Mouse (Mus musculus): ENCODE measurements around the gene Aip. TPM values are rescaled to one million over a fixed set of nuclear protein-coding genes. Genes with fewer than 3 reads are reported as not detected.

Gene Aip
- total RNA-seq (2022), result 100 to 1,000 TPM; 117 to 127 (median 123) TPM

DNA sequence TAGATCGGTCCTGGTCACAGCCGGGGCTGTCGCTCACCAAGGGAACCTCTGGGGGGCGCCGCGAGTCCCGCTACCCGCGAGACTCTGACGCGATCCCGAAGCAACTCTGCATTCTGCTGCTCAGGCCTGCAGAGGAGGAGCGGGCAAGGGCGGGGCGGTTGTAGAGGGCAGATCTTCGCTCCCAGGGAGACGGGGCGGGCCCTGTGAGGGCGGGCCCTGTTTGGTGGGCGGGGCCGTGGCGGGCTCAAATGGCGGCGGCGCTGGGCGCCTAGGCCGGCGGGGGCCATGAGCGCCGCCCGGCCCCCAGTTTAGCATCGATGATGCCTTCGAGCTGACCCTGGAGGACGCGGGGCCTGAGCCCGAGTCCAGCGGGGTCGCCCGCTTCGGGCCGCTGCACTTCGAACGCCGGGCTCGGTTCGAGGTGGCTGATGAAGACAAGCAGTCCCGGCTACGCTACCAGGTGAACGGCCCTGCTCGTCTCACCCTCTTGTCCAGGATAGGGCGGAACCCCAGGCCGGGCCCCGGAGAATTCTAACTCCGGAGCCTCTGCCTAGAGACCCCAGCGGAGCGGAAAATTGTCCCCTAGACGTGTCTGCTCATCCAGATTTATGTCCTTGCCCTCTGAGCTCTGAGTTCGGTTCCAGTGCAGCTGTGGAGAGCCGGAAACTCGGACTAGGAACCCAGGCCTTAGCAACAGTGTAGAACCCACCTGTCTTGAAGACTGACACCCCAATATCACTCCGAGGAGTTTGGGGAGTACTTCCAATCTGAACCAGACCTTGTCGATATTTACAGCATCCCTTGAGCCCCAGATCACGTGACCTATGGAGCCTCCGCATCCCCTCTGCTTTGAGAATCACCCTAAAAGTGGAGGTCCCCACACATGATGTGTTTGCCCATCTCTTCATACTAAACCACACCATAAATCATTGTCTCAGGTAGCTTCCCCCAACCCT is at the start of gene Aip:
TSS of gene Aip (minus strand) at position 118 of the 956 bp plus-strand sequence.
- DNase-seq (ENCODE audit: low spot score in 2 of 2), result peak; percentile 97 to 98

DNA sequence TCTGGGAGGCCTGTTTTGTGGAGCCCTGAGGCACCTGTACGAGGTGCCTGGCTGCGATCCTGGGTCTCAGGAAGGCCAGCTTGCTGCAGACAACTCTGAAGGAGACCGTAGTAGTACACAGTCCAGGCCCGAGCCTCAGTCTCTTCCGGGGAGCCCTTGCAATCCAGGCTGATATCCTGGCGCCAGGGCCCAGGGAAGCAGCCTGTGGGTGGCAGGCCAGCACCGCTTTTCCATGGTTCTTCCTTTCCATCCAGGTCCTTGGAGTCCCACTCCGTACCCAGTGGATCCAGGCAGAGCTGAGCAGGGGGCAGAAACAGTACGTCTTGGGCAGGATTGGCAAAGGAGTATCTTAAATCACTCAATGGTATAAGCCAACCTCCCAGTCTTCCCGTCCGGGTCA is 47.3 kb upstream of the Aip start:
- DNase-seq (ENCODE audit: low spot score in 2 of 2), result no peak

DNA sequence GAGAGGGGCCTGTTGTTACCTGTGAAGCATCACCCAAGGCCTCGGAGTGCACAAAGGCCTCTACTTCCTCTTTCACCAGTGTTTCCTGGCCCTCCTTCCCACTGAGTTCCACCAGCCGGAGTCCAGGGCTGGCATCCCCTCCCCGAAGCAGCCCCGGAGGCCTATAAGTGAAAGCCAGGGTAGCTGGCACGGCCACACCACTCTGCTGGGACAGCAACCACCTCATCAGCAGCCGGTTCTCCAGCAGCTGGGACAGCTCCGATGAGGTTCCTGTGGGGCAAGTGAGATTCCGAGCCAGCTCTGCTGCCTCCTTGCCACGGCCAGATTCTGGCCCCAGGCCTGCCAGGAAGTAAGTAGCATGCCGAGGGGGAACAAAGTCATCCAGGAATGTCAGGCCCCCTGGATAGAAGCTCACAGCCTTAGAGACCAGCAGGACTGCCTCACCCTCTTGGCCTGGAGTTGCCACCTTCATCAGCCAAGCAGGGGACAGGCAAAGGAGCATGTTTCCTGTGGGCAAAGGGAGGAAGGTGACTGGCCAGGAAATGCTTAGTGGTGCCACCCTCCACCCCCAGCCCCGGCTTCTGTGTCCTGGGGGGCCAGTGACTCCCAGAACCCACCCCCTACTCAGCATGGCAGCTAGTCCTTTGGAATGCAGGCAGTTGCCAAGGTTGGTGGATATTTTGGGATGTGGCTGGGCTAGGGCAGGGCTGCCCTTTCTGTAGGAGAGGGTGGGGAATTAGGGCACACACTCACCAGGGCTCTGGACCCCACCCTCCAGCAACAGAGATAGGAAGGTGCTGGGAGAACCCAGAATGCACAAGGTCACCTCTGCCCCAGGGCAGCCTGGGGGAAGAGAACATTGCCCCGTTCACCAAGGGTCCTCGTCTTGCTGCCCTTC is 46.0 kb upstream of the Aip start:
- no peak for DNase-seq (ENCODE audit: low spot score in 2 of 2)

DNA sequence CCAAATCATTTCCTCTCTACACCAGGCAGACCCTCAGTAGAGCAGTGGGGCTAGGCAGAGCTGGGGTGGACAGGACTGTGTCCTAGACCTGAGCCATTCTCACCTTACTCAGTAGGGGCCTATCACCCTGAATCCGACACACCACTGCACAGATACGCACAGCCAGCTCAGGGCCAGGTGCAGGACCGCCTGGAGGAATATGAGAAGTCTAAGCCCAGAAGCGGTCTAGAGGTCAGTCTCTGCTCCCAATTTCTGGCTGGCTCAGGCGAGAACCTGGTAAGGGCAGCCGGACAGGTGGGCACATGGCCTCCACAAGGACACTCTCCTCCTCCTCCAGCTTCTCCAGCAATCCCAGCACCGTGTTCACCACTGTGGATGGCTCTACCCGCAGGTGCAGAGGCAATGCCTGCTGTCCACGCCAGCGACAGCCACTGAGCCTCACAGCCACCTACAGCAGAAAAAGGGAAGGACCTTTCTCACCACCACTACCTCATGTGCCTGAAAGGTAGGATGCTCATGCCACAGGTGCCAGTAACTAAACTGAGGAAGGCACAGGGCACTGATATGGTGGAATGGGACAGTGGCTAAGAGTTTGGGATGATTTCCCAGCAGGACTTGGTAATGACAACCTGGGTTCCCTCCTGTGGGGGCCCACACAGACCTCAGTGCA is 45.2 kb upstream of the Aip start:
- DNase-seq (ENCODE audit: low spot score in 2 of 2), result no peak

DNA sequence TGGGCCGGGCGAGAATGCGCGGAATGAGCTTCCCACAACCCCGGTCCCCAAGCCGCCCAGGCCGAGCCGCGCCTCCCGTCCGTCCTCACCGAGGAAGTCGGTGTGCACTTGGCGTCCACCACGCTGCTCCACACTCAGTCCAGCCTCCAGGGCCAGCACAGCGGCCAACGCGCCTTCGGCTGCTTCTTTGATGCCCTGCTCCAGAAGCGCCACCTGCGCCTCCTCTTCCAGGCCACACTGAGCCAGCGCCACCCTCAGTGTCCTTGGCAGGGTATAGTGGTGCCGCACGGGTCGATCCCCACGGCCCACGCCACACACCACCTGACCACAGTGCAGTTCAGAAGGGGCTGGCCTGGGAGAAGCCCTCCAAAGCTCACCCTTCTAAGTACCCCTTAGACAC is 44.2 kb upstream of the Aip start:
- peak in 1 of 2 experiments; percentile 50 for DNase-seq (ENCODE audit: low spot score in 2 of 2)

DNA sequence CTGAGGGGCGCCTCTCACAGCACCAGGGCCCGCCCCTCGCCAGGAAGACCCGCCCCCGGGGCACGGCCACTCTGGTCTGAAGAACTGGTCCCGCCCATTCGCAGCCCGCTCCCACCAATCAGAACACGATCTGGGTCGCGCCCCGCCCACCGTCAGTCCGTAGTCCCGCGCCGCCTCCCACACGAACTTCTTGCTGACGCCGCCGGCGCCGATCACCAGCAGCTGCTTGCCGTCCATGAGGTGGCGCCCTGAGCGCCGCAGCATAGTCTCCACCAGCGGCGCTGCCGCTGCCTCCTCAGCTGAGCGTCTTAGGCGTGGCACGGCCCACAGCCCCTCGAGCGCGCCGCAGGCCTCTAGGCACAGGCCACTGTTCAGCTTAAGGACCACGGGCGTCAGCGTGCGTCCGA is 43.7 kb upstream of the Aip start:
- DNase-seq (ENCODE audit: low spot score in 2 of 2), result peak; percentile 99

DNA sequence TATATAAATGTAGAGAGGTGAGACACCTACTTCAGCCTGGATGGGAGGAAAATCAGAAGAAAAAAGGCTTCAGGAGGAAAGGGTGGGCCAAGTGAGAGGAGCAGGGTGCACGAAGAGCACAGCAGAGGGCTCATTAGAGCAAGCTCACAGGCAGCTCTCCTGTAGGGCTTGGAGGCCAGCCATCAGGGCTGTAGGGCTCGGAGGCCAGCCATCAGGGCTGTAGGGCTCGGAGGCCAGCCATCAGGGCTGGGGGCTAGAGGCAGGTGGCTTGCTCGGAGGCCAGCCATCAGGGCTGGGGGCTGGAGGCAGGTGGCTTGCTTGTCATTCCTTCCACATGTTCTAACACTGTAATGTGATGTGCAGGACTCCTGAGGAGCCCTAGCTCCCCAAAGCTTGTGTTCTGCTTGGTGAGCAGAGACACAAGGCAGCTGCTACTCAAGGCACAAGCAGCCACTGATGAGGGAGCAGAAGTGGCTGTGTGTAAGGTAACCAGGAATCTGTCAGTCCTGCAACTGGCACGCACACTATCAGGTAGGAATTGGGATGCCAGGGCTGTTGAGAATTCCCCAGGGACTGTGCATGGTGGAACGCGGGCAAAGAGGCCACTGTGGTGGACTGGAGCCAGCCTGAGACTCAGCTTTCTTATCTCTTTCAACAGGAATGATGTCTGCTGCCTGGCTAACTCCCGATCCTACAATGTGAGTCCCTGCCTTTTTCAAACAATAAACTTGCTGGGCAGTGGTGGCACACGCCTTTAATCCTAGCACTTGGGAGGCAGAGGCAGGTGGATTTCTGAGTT is 41.2 kb upstream of the Aip start:
- no peak for DNase-seq (ENCODE audit: low spot score in 2 of 2)

DNA sequence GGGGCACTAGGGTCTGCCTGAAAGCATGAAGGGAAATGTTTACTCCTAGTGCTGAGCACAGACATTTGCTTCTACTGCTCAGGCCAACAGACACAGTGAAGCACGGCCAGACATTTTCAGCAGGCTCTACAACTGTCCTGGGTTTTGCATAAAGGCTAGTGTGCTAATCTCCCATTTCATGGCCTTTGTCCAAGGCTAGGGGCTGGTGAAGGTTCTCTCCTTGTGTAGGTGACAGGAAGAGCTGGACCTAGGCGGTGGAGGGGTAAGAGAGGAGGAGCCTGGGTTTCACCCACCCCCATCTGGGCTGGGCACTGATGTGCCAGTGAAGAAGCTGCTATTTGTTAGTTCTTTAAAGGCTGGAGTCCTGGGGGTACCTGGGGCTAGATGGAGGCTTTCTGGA is 39.1 kb upstream of the Aip start:
- no peak for DNase-seq (ENCODE audit: low spot score in 2 of 2)

DNA sequence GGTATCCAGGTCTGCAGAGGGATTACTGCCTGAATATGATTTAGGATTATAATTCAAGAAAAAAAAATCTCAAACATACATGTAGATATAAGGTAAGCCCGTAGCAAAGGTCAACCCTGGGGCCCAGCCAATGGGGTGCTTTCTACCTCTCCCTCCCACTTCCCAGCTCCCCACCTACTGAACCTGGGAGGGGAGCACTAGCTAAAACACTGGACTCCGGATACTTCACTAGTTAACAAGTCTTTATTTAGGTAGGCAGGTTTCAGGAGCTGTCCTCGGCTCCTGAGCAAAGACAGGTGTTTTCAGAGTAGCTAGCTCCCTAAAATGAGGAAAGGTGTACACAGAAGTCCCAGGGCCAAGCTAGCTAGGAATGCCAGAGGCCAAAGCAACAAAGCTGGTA is 38.4 kb upstream of the Aip start:
- DNase-seq (ENCODE audit: low spot score in 2 of 2), result no peak

DNA sequence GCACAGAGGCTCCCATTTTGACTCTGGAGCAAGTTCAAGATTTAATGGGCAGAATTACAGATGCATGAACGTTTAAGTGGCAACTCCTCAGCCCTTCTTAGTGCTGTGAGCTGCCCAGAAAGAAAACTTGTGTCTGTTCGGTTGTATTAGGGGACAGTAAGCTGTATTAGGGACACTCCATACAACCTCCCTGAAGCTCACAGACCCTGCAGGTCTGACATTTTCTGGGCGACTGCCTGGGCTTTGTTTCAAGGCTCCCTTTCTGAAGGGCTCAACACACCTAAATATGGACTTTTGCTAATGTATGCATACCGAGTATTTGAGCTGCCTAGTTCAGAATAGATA is 37.9 kb upstream of the Aip start:
- DNase-seq (ENCODE audit: low spot score in 2 of 2), result no peak

DNA sequence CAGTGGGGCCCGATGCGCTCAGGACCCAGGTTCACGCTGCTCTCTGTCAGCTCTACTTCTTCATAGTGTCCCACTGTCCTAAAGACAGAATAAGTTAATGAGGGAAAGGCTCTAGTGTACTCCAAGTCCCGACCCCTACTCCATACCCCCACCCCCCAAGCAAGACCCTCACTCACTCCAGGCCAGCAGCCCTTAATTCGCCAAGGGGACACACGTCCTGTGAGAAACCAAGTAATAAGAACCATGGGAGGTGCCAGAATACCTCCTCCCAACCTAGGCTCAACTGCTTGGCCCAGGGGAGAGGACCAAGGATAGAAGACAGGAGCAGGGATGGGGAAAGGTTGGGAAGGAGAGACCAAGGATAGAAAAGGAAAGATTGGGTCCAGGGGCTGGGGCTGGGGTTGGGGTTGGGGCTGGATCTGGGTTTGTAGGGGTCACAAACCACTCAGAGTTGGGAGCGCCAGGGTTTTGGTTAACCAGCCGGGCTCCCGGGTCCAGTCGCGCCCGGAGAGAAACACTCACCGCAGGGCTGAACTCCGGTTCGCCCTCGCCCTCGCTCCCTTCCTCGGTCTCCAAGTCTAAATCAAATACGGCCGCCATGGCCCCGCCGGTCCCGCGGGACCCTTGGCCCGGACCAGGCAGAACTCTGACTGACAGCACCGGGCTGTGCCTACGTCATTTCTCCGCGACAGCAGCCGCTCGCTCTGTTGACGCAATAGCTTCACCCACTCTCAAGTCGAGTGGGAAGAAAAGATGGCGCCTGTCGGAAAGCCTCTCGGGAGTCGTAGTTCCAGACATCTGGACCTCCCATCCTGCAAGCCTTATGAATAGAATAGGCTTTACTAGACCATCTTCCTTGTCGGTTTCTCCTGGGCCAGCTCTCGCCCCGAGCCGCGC is 37.2 kb upstream of the Aip start, which contains the start of gene Rps6kb2:
TSS of gene Rps6kb2 (minus strand) at position 709 of the 897 bp plus-strand sequence.
- DNase-seq (ENCODE audit: low spot score in 2 of 2), result peak; percentile 96 to 98

DNA sequence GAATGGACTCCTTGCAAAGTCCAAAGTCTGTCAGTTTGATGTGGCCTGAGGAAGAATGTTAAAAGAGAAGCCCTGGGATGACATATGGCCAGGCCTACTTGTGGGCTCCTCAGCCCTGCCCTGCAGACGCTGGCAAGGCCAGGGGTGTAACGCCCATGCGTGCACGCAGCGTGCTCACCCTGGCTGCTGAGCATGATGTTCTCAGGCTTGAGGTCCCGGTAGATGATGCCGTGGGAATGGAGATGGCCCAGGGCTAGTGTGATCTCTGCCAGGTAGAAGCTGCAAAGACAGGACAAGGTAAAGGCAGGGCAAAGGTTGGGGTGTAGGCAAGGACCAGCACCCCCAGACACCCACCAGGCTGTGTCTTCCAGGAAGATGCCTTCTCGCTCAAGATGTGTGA is 33.4 kb upstream of the Aip start:
- DNase-seq (ENCODE audit: low spot score in 2 of 2), result no peak

DNA sequence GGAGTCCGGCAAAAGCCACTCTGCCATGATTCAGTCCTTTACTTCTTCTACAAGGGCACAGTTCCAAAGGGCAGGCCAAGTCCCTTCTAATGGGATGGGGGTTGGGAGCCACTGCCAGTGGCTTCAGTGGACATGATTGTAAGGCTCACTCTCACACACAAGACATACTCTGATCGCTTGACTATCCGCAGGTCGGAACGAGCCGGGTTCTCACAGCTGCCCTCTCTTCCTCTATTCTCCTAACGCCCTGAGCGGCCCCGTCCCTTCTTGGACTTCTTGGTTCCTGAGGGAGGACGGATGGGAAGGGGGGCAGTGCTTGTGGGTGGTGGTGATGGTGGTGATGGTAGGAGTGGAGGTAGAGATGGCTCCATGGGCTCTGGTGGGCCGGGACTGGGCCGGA is 31.1 kb upstream of the Aip start:
- DNase-seq (ENCODE audit: low spot score in 2 of 2), result no peak

DNA sequence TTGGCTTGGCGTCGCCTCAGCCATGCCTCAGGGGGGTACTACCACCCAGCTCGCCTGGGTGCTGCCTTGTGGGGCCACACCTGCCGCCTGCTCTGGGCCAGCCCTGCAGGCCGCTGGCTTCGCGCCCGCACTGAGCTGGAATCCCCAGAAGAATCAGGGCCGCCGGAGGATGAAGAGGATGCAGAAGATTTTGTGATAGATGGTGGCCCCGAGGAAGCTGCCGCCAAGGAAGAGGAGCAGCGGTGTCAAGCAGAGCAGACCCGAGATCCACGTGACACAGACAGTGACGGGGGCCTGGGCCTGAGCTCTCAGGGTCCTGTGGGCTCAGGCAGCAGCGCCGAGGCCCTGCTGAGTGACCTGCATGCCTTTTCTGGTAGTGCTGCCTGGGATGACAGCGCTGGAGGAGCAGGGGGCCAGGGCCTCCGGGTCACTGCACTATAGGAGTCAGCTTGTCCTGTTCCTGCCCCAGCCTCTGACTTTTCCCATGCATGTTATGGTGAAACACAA is 30.5 kb upstream of the Aip start:
- DNase-seq (ENCODE audit: low spot score in 2 of 2), result no peak

DNA sequence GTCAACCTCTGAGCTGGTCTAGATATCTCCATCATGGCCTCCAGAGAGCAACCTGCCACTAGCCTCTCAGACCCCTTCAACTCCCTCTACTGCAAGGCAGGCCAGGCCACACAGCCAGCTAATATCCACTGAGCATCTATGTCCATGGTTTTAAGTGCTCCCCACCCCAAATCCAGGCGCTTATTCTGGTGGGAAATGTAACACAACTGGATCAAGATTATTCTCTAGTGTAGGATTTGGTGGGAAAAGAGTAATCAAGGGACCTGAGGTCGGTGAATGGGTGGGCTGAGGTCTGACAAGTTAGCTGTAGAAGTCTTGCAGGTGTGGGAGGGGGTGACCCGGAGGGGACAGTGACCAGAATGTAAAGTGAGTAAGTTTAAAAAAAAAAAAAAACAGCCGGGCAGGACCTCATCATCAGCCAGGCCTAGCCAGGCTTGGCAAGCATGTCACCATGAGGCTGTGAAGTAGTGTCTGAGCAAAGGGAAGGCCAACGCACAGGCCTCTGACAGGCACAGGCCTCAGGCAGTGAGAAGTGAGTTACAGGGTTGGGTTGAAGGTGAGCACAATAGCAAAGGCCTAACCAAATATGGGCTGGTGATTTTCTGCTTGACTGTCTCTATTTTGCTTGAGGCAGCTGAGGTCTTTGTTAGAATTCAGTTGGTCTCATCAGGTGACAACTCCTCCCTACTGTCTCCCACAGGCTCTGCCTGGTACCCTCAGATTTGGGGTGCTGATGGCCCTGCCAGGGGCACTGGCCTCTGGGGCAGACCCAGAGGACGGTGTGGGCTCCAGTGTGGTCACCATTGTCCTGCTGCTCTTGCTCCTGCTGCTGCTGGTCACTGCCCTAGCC is 29.8 kb upstream of the Aip start:
- no peak for DNase-seq (ENCODE audit: low spot score in 2 of 2)

DNA sequence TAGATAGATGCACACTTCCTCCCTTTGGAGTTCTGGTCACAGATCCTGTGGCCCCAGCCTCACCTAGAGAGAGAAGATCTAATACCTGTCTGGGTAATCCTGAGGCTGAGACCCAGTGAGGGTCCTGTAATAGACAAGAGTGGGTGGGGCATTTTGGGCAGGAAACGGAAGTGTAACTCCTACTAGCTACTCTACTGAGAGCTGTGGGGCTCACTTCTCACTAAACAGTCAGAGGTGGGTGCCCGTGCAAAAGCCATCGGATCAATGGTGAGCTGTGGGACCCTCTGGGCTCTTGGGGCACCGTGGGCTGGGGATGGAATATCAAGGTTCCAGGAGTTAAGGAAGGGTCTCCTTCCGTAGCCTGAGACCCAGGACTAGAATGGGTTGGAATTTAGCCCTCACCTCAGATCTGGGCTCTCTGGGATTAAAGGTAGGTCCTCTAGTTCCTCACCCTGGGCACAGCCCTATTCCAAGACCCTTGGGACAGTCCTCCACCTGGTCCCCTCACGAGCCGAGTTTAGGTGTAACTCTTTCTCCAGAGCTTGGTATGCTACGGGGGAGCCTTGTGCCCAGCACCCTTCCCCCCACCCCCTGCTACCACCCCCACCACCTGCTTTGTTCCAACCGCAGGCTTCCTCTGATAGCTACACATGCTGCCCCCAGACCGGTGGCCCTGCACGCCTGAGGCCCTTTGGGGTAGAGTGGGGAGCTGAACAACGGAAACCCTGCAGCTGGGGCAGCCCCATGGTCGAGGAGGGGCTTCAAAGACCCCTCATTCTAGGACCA is 29.0 kb upstream of the Aip start:
- no peak for DNase-seq (ENCODE audit: low spot score in 2 of 2)

DNA sequence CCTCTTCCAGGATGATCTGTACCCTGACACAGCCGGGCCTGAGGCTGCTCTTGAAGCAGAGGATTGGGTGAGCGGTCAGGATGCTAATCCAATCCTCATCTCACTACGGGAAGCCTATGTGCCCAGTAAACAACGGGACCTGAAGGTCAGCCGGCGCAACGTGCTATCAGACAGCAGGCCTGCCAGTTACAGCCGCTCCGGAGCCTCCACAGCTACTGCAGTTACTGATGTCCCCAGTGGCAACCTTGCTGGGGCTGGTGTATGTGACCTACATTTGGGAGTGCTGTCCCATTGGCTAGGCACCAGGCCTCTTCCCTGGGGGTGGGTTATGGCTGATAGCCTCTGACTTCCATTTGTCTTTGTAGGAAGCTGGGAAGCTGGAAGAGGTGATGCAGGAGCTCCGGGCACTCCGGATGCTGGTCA is 27.6 kb upstream of the Aip start, which contains the start of gene Ptprcap:
TSS of gene Ptprcap (plus strand) at position 373 of the 423 bp plus-strand sequence.
- DNase-seq (ENCODE audit: low spot score in 2 of 2), result no peak
